Mouse (Mus musculus): ENCODE results near the gene Usp44.

GRCm38 (mm10) chr10:93899907-93900306 lies 68.6 kb downstream of the Usp44 start:
- TF ChIP-seq POLR2A (IDR thresholded peaks at IDR 0.05; ENCODE audit: low read depth, low read length), result no peak
- no peak for TF ChIP-seq CTCF (IDR thresholded peaks at IDR 0.05; ENCODE audit: borderline replicate concordance, insufficient read depth, low read length)

All from embryonic fibroblast, embryonic 13.5 days (primary cell).